Mouse (Mus musculus): ENCODE results near the gene Fgf2.

- TF ChIP-seq CTCF (IDR thresholded peaks at IDR 0.05; ENCODE audit: control insufficient read depth, insufficient read depth, insufficient read length) (no peak), MAX (IDR thresholded peaks at IDR 0.05) (no peak), MYOG (IDR thresholded peaks at IDR 0.05; ENCODE audit: control insufficient read depth, extremely low read depth, insufficient read length) (no peak), CEBPB (IDR thresholded peaks at IDR 0.05; ENCODE audit: low read depth) (no peak)
Observed at GRCm38 (mm10) chr3:37316233-37316632, 31.9 kb upstream of the Fgf2 start.
